Mouse (Mus musculus) testis, adult 2 months (tissue): ENCODE measurements around the gene Dpagt1.

Experiments
- CTCF ChIP-seq: fragments of 200-500 bp; IDR thresholded peaks from 2 replicates; pipeline ENCODE4 v1.5.1; 2012; ENCODE audit warnings: low read depth, mild to moderate bottlenecking, inconsistent platforms, low read length, moderate library complexity; ENCODE audit not compliant: control insufficient read depth, insufficient read depth, insufficient replicate concordance
- POLR2A ChIP-seq: fragments of 200-500 bp; IDR thresholded peaks from 2 replicates; pipeline ENCODE4 v1.6.1; 2012; ENCODE audit warnings: low read depth, mild to moderate bottlenecking, inconsistent platforms, low read length, moderate library complexity; ENCODE audit not compliant: control insufficient read depth

GRCm38 (mm10) chr9:44326371-44327063, 698 bp downstream of the Dpagt1 start:
- TF ChIP-seq POLR2A, result peak; percentile 60
- no peak for TF ChIP-seq CTCF
